Mouse (Mus musculus): ENCODE results near the gene Ptpn1. TPM values are rescaled to one million over a fixed set of nuclear protein-coding genes. Genes with fewer than 3 reads are reported as not detected.
A peak's percentile ranks its signal among the peaks of the same experiment; 100 is the strongest.

The Ptpn1 gene
- 44.7 and 50.8 TPM in 2 replicates for polyA plus RNA-seq (2015; fragmentation: Nextera tagmentation; extraction: Ambion mirVana)

GRCm38 (mm10) chr2:167931985-167932726, at the start of gene Ptpn1:
Gene Ptpn1 (plus strand): TSS chr2:167932057.
- WGBS: under 1% methylated on average over 96 of the region's 99 CpGs
- peaks cover 29% of the 10 kb centered on the region for H3K4me1 ChIP-seq (ENCODE audit: control insufficient read depth, insufficient read depth, low read length)
- peak within 1 kb of the TSS; percentile 88 for H3K4me2 ChIP-seq (ENCODE audit: low read depth, low read length)
- peak within 1 kb of the TSS; percentile 78 for H3K4me3 ChIP-seq (ENCODE audit: low read length)
- H3K9ac ChIP-seq (ENCODE audit: low read length): peak within 1 kb of the TSS; percentile 87
- no peaks in the 10 kb centered on the region for H3K9me3 ChIP-seq (replicated peaks; ENCODE audit: control insufficient read depth, low read length)
- H3K36me3 ChIP-seq (ENCODE audit: control insufficient read depth, insufficient read depth): no peaks in the 10 kb centered on the region
- H3K27me3 ChIP-seq (ENCODE audit: control insufficient read depth, insufficient read depth, low read length): no peaks in the 10 kb centered on the region
- peak within 1 kb of the TSS; percentile 84 for H3K27ac ChIP-seq (ENCODE audit: low read length)
- peak; percentile 96 for ATAC-seq (replicated peaks; ENCODE audit: extremely low read depth, insufficient read depth, low FRiP score)

GRCm38 (mm10) chr2:167886485-167886884, 45.4 kb upstream of the Ptpn1 start:
- Histone ChIP-seq H3K36me3 (ENCODE audit: control insufficient read depth, insufficient read depth) (no peaks in the 10 kb centered on the region), H3K27ac (ENCODE audit: low read length) (no peak overlapping the region), H3K27me3 (ENCODE audit: control insufficient read depth, insufficient read depth, low read length) (no peaks in the 10 kb centered on the region), H3K9me3 (replicated peaks; ENCODE audit: control insufficient read depth, low read length) (peaks cover 8% of the 10 kb centered on the region), H3K4me1 (ENCODE audit: control insufficient read depth, insufficient read depth, low read length) (peaks cover 22% of the 10 kb centered on the region), H3K9ac (ENCODE audit: low read length) (no peak overlapping the region), H3K4me2 (ENCODE audit: low read depth, low read length) (no peak overlapping the region), H3K4me3 (ENCODE audit: low read length) (no peak overlapping the region)
- WGBS: 62% methylated on average over 7 of the region's 7 CpGs
- ATAC-seq (replicated peaks; ENCODE audit: extremely low read depth, insufficient read depth, low FRiP score): no peak

DNA sequence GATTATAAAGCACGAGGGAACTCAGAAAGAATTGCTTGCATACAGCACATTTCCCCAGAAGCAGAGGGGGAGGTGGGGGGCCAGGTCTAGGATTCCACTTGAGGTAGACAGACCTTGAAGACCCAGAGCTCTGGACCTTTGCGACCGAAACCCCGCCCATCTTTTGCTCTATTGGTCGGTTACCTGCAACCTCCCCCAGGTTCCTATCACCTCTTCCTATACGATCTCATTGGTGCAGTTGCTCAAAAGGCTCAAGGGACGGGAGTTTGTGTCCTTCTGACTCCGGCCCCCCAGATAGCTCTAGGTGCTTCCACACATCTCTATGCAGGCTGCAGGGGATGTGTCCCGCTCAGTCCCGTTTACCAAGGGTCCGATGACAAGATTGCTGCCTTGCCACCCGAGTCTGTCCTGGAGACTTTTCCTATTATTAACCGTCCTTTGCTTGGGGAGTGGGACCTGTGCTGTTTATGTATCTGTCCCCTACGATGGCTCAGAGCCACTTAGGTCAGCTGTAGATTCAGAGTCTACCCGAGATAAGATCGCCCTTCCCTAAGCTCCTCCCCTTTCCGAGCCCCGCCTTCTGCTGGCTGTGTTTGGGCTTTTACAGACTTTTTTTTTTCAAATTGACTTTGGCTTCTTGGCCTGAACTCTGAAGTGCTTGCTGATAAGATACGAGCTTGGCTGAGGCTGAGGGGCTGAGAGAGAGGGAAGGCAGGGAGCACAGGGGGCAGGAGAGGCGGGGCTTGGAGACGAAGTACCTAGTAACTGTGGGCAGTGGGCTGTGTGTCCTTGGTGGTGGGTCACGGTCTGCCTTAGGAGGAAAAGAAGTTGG, 44.1 kb upstream of the Ptpn1 start:
- peak overlapping the region; percentile 39; the same call in 1 of the 2 replicates for H3K27ac ChIP-seq (ENCODE audit: low read length)
- peaks cover under 1% of the 10 kb centered on the region; the same call in 1 of the 2 replicates for H3K9me3 ChIP-seq (replicated peaks; ENCODE audit: control insufficient read depth, low read length)
- 5% methylated on average over 22 of the region's 22 CpGs for WGBS
- H3K27me3 ChIP-seq (ENCODE audit: control insufficient read depth, insufficient read depth, low read length): no peaks in the 10 kb centered on the region
- H3K4me3 ChIP-seq (ENCODE audit: low read length): peak overlapping the region; percentile 37
- peaks cover 26% of the 10 kb centered on the region for H3K4me1 ChIP-seq (ENCODE audit: control insufficient read depth, insufficient read depth, low read length)
- H3K4me2 ChIP-seq (ENCODE audit: low read depth, low read length): peak overlapping the region; percentile 63
- H3K9ac ChIP-seq (ENCODE audit: low read length): peak overlapping the region; percentile 44
- no peaks in the 10 kb centered on the region for H3K36me3 ChIP-seq (ENCODE audit: control insufficient read depth, insufficient read depth)
- peak; percentile 68 for ATAC-seq (replicated peaks; ENCODE audit: extremely low read depth, insufficient read depth, low FRiP score)

DNA sequence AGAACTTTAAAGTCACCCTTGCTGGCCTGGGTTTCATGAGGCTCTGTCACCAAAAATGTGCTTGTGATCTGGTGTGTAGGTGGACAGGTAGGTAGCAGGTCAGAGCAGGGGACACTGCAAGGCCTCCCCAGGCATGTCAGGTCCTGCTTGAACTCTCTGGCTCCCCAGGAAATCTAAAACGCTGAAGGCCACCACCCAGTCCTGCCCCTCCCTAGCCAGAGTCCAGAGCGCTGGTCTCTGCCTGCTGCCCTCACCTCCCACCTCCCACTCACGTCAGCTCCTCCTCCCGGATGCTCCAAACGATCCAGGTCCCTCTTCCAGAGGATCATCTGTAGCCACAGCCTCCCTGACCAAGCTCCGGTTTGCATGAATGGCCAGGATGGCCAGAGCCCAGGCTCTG, 43.0 kb upstream of the Ptpn1 start:
- H3K27me3 ChIP-seq (ENCODE audit: control insufficient read depth, insufficient read depth, low read length): no peaks in the 10 kb centered on the region
- no peaks in the 10 kb centered on the region for H3K9me3 ChIP-seq (replicated peaks; ENCODE audit: control insufficient read depth, low read length)
- 52% methylated on average over 6 of the region's 6 CpGs for WGBS
- no peak overlapping the region for H3K4me2 ChIP-seq (ENCODE audit: low read depth, low read length)
- no peak for ATAC-seq (replicated peaks; ENCODE audit: extremely low read depth, insufficient read depth, low FRiP score)
- H3K4me1 ChIP-seq (ENCODE audit: control insufficient read depth, insufficient read depth, low read length): peaks cover 26% of the 10 kb centered on the region
- H3K4me3 ChIP-seq (ENCODE audit: low read length): no peak overlapping the region
- no peak overlapping the region for H3K27ac ChIP-seq (ENCODE audit: low read length)
- 0 out of 2 replicates have a peak overlapping the region, but pooled peaks have one; percentile 5 for H3K9ac ChIP-seq (ENCODE audit: low read length)
- no peaks in the 10 kb centered on the region for H3K36me3 ChIP-seq (ENCODE audit: control insufficient read depth, insufficient read depth)

- 65% methylated on average over 4 of the region's 4 CpGs for WGBS
- no peak overlapping the region for H3K27ac ChIP-seq (ENCODE audit: low read length)
- H3K4me1 ChIP-seq (ENCODE audit: control insufficient read depth, insufficient read depth, low read length): peaks cover 26% of the 10 kb centered on the region
These were observed 42.0 kb upstream of the Ptpn1 start for GRCm38 (mm10) chr2:167889886-167890285.

GRCm38 (mm10) chr2:167891908-167892307, 39.9 kb upstream of the Ptpn1 start:
- Histone ChIP-seq H3K4me2 (ENCODE audit: low read depth, low read length) (no peak overlapping the region), H3K9me3 (replicated peaks; ENCODE audit: control insufficient read depth, low read length) (no peaks in the 10 kb centered on the region), H3K9ac (ENCODE audit: low read length) (no peak overlapping the region), H3K36me3 (ENCODE audit: control insufficient read depth, insufficient read depth) (no peaks in the 10 kb centered on the region), H3K4me3 (ENCODE audit: low read length) (no peak overlapping the region), H3K4me1 (ENCODE audit: control insufficient read depth, insufficient read depth, low read length) (peaks cover 23% of the 10 kb centered on the region), H3K27me3 (ENCODE audit: control insufficient read depth, insufficient read depth, low read length) (peaks cover 3% of the 10 kb centered on the region; the same call in 1 of the 2 replicates), H3K27ac (ENCODE audit: low read length) (no peak overlapping the region)
- 8% methylated on average over 9 of the region's 9 CpGs for WGBS
- peak; percentile 25; the same call in 1 of the 2 replicates for ATAC-seq (replicated peaks; ENCODE audit: extremely low read depth, insufficient read depth, low FRiP score)

More at GRCm38 (mm10) chr2:167889886-167890285, 42.0 kb upstream of the Ptpn1 start:
- no peak overlapping the region for H3K9ac ChIP-seq (ENCODE audit: low read length)
- no peak overlapping the region for H3K4me2 ChIP-seq (ENCODE audit: low read depth, low read length)
- H3K4me3 ChIP-seq (ENCODE audit: low read length): no peak overlapping the region
- ATAC-seq (replicated peaks; ENCODE audit: extremely low read depth, insufficient read depth, low FRiP score): no peak
- no peaks in the 10 kb centered on the region for H3K36me3 ChIP-seq (ENCODE audit: control insufficient read depth, insufficient read depth)
- H3K27me3 ChIP-seq (ENCODE audit: control insufficient read depth, insufficient read depth, low read length): no peaks in the 10 kb centered on the region
- H3K9me3 ChIP-seq (replicated peaks; ENCODE audit: control insufficient read depth, low read length): no peaks in the 10 kb centered on the region

DNA sequence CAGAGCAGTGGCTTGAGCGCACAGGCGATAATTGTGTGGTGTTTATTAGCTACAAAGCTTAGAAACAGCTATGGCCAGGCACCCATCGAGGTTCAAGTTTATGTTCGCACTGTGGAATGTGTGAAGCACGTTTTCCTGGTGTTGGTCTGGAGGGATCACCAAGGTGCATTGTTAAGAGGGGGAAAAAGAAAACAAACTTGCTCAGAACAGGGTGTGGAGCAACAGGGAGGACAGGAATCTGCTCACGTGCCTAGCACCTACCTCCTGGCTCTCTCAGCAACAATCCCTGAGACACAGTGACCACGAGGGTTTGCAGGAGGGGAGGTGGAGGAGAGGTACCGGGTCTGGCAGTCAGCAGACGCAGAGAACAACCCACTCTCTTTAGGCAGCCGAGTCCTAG, 38.2 kb upstream of the Ptpn1 start:
- no peak for ATAC-seq (replicated peaks; ENCODE audit: extremely low read depth, insufficient read depth, low FRiP score)
- Histone ChIP-seq H3K4me2 (ENCODE audit: low read depth, low read length) (no peak overlapping the region), H3K4me1 (ENCODE audit: control insufficient read depth, insufficient read depth, low read length) (peaks cover 6% of the 10 kb centered on the region), H3K4me3 (ENCODE audit: low read length) (no peak overlapping the region), H3K27me3 (ENCODE audit: control insufficient read depth, insufficient read depth, low read length) (peaks cover 3% of the 10 kb centered on the region; the same call in 1 of the 2 replicates), H3K9me3 (replicated peaks; ENCODE audit: control insufficient read depth, low read length) (no peaks in the 10 kb centered on the region), H3K27ac (ENCODE audit: low read length) (no peak overlapping the region), H3K9ac (ENCODE audit: low read length) (no peak overlapping the region), H3K36me3 (ENCODE audit: control insufficient read depth, insufficient read depth) (no peaks in the 10 kb centered on the region)
- WGBS: 63% methylated on average over 10 of the region's 10 CpGs

GRCm38 (mm10) chr2:167894948-167895372, 36.9 kb upstream of the Ptpn1 start:
- H3K27ac ChIP-seq (ENCODE audit: low read length): no peak overlapping the region
- peak overlapping the region; percentile 54 for H3K4me2 ChIP-seq (ENCODE audit: low read depth, low read length)
- no peaks in the 10 kb centered on the region for H3K9me3 ChIP-seq (replicated peaks; ENCODE audit: control insufficient read depth, low read length)
- H3K4me1 ChIP-seq (ENCODE audit: control insufficient read depth, insufficient read depth, low read length): peaks cover 7% of the 10 kb centered on the region; the same call in 1 of the 2 replicates
- H3K9ac ChIP-seq (ENCODE audit: low read length): no peak overlapping the region
- H3K36me3 ChIP-seq (ENCODE audit: control insufficient read depth, insufficient read depth): no peaks in the 10 kb centered on the region
- peak overlapping the region; percentile 11; the same call in 1 of the 2 replicates for H3K4me3 ChIP-seq (ENCODE audit: low read length)
- peak; percentile 65; the same call in 1 of the 2 replicates for ATAC-seq (replicated peaks; ENCODE audit: extremely low read depth, insufficient read depth, low FRiP score)
- 2% methylated on average over 30 of the region's 30 CpGs for WGBS
- H3K27me3 ChIP-seq (ENCODE audit: control insufficient read depth, insufficient read depth, low read length): peaks cover 3% of the 10 kb centered on the region; the same call in 1 of the 2 replicates
